Mouse (Mus musculus) stomach, embryonic 14.5 days (tissue): ENCODE measurements around the gene Nemf. TPM values are rescaled to one million over a fixed set of nuclear protein-coding genes. Genes with fewer than 3 reads are reported as not detected.

ENCODE experiments used
- ATAC-seq: fragments of 200-750 bp; cut with Nextera tagmentation; 2 replicates; pipeline ENCODE4 v1.8.0; 2017; ENCODE audit warnings: low read depth, moderate TSS enrichment; ENCODE audit not compliant: insufficient number of reproducible peaks, insufficient read depth, low FRiP score
- H3K27ac ChIP-seq: fragments of 300-500 bp; sonication (generic); 2 replicates; pipeline ENCODE4 v1.5.1; 2014; ENCODE audit warnings: mild to moderate bottlenecking, low read length, moderate library complexity, mixed read lengths
- H3K27me3 ChIP-seq: fragments of 300-500 bp; sonication (generic); 2 replicates; pipeline ENCODE4 v1.6.1; 2014; ENCODE audit warnings: low read length, control low read depth, mixed read lengths; ENCODE audit not compliant: control insufficient read depth, insufficient read depth
- H3K36me3 ChIP-seq: fragments of 300-500 bp; sonication (generic); 2 replicates; pipeline ENCODE4 v1.6.1; 2014; ENCODE audit warnings: mild to moderate bottlenecking, control low read depth, low read length, moderate library complexity, mixed read lengths; ENCODE audit not compliant: control insufficient read depth, insufficient read depth
- H3K4me1 ChIP-seq: fragments of 300-500 bp; sonication (generic); 2 replicates; pipeline ENCODE4 v1.6.1; 2014; ENCODE audit warnings: low read length, control low read depth, mixed read lengths; ENCODE audit not compliant: control insufficient read depth, insufficient read depth
- H3K4me2 ChIP-seq: fragments of 300-500 bp; sonication (generic); replicated peaks from 2 replicates; pipeline ENCODE4 v1.6.1; 2014; ENCODE audit warnings: low read depth, low read length, control low read depth
- H3K4me3 ChIP-seq: fragments of 300-500 bp; sonication (generic); 2 replicates; pipeline ENCODE4 v1.5.1; 2014; ENCODE audit warnings: low read depth, low read length, control low read depth
- H3K9ac ChIP-seq: fragments of 300-500 bp; sonication (generic); replicated peaks from 2 replicates; pipeline ENCODE4 v1.6.1; 2014; ENCODE audit warnings: low read depth, mild to moderate bottlenecking, control low read depth, low read length, moderate library complexity, mixed read lengths
- H3K9me3 ChIP-seq: fragments of 300-500 bp; sonication (generic); 2 replicates; pipeline ENCODE4 v1.6.1; 2016; ENCODE audit warnings: low read depth, low read length, control low read depth; ENCODE audit not compliant: control insufficient read depth
- WGBS: fragments of 180-500 bp; shearing (Covaris S2); extraction: QIAGEN DNeasy Blood & Tissue Kit; methylation state at CpG from one replicate; pipeline ENCODE4 v1.1.7; 2014; 5-methylcytosine and 5-hydroxymethylcytosine counted together
- microRNA-seq: library from miRNA; unstranded; fragments of <30 nt; microRNA quantifications from one replicate; pipeline ENCODE4, GENCODE M21; 2016
- polyA plus RNA-seq: library from polyadenylated mRNA; unstranded; fragments of >200 nt; fragmentation: Nextera tagmentation; extraction: Ambion mirVana; gene quantifications from 2 replicates; pipeline ENCODE4 v1.2.1, GENCODE M21; 2014

The Nemf gene
- polyA plus RNA-seq, 1 experiment from 2014 or later, result 114 TPM

GRCm38 (mm10) chr12:69280915-69281314, 76.0 kb downstream of the Nemf start:
- Histone ChIP-seq H3K36me3 (no peaks in the 10 kb centered on the region), H3K4me1 (no peaks in the 10 kb centered on the region), H3K4me3 (no peak overlapping the region), H3K9ac (no peak overlapping the region), H3K4me2 (no peak overlapping the region), H3K9me3 (no peaks in the 10 kb centered on the region), H3K27ac (no peak overlapping the region), H3K27me3 (no peaks in the 10 kb centered on the region)
- WGBS, result 90% methylated on average over 3 of the region's 3 CpGs
- no peak for ATAC-seq

GRCm38 (mm10) chr12:69279931-69280469, 77.0 kb downstream of the Nemf start:
- H3K36me3 ChIP-seq, result no peaks in the 10 kb centered on the region
- H3K4me1 ChIP-seq, result no peaks in the 10 kb centered on the region
- no peaks in the 10 kb centered on the region for H3K9me3 ChIP-seq
- no peak overlapping the region for H3K4me2 ChIP-seq
- ATAC-seq, result no peak
- no peak overlapping the region for H3K4me3 ChIP-seq
- no peaks in the 10 kb centered on the region for H3K27me3 ChIP-seq
- WGBS, result 32% methylated on average over 1 of the region's 1 CpGs
- H3K27ac ChIP-seq, result no peak overlapping the region
- no peak overlapping the region for H3K9ac ChIP-seq

GRCm38 (mm10) chr12:69268956-69269355, 88.0 kb downstream of the Nemf start:
- no peaks in the 10 kb centered on the region for H3K27me3 ChIP-seq
- no peak overlapping the region for H3K9ac ChIP-seq
- H3K4me2 ChIP-seq, result no peak overlapping the region
- H3K4me1 ChIP-seq, result no peaks in the 10 kb centered on the region
- no peak for ATAC-seq
- H3K27ac ChIP-seq, result no peak overlapping the region
- no peaks in the 10 kb centered on the region for H3K9me3 ChIP-seq
- no peak overlapping the region for H3K4me3 ChIP-seq
- WGBS, result 82% methylated on average over 2 of the region's 2 CpGs
- no peaks in the 10 kb centered on the region for H3K36me3 ChIP-seq

GRCm38 (mm10) chr12:69267956-69268632, 88.9 kb downstream of the Nemf start:
- WGBS, result 73% methylated on average over 11 of the region's 11 CpGs
- H3K4me3 ChIP-seq, result no peak overlapping the region
- H3K4me1 ChIP-seq, result no peaks in the 10 kb centered on the region
- no peaks in the 10 kb centered on the region for H3K36me3 ChIP-seq
- no peak overlapping the region for H3K27ac ChIP-seq
- no peak overlapping the region for H3K4me2 ChIP-seq
- H3K9me3 ChIP-seq, result no peaks in the 10 kb centered on the region
- no peaks in the 10 kb centered on the region for H3K27me3 ChIP-seq
- H3K9ac ChIP-seq, result no peak overlapping the region
- ATAC-seq, result no peak

GRCm38 (mm10) chr12:69265031-69265430, 91.9 kb downstream of the Nemf start:
- no peaks in the 10 kb centered on the region for H3K4me1 ChIP-seq
- no peak overlapping the region for H3K4me2 ChIP-seq
- no peak for ATAC-seq
- H3K27me3 ChIP-seq, result no peaks in the 10 kb centered on the region
- no peaks in the 10 kb centered on the region for H3K36me3 ChIP-seq
- no peak overlapping the region for H3K9ac ChIP-seq
- 92% methylated on average over 3 of the region's 3 CpGs for WGBS
- H3K9me3 ChIP-seq, result no peaks in the 10 kb centered on the region
- H3K4me3 ChIP-seq, result no peak overlapping the region
- H3K27ac ChIP-seq, result no peak overlapping the region

GRCm38 (mm10) chr12:69262251-69262650, 94.7 kb downstream of the Nemf start:
- Histone ChIP-seq H3K4me1 (no peaks in the 10 kb centered on the region), H3K27me3 (no peaks in the 10 kb centered on the region), H3K9me3 (no peaks in the 10 kb centered on the region), H3K27ac (no peak overlapping the region), H3K36me3 (no peaks in the 10 kb centered on the region), H3K9ac (no peak overlapping the region), H3K4me2 (no peak overlapping the region), H3K4me3 (no peak overlapping the region)
- WGBS, result 95% methylated on average over 5 of the region's 5 CpGs
- ATAC-seq, result no peak

Small RNA genes within 50 kb of the gene (microRNA-seq; reads per million reads assigned to microRNA genes)
- gene Gm47299 (not detected), gene Gm47305 (not detected)

Other genes starting within 250 kb of the Nemf start
- gene Rps29, start 198.0 kb downstream of the Nemf start, polyA plus RNA-seq, result 2,045 and 2,274 TPM in 2 replicates
- 21.7 and 23.1 TPM in 2 replicates for gene Lrr1, start 188.4 kb downstream of the Nemf start, polyA plus RNA-seq
- gene Rpl36al, start 173.1 kb downstream of the Nemf start, polyA plus RNA-seq, result 629 and 653 TPM in 2 replicates
- gene Mgat2, start 173.0 kb downstream of the Nemf start, polyA plus RNA-seq, result 42.6 and 47.0 TPM in 2 replicates
- gene Gm49383, start 160.1 kb downstream of the Nemf start, polyA plus RNA-seq, result 24.3 and 29.6 TPM in 2 replicates
- gene Dnaaf2, start 158.7 kb downstream of the Nemf start, polyA plus RNA-seq, result 9.2 and 9.4 TPM in 2 replicates
- gene Gm49384, start 152.9 kb downstream of the Nemf start, polyA plus RNA-seq, result 24.5 and 27.1 TPM in 2 replicates
- gene Pole2, start 129.0 kb downstream of the Nemf start, polyA plus RNA-seq, result 33.0 and 35.0 TPM in 2 replicates
- gene Klhdc1, start 116.0 kb downstream of the Nemf start, polyA plus RNA-seq, result 7.8 and 8.2 TPM in 2 replicates
- gene Klhdc2, start 60.5 kb downstream of the Nemf start, polyA plus RNA-seq, result 122 and 124 TPM in 2 replicates
- gene Arf6, start 15.0 kb upstream of the Nemf start, polyA plus RNA-seq, result 57.1 and 63.8 TPM in 2 replicates
- gene Gm9887, start 15.3 kb upstream of the Nemf start, polyA plus RNA-seq, result 0.74 and 2.2 TPM in 2 replicates
- gene Vcpkmt, start 225.9 kb upstream of the Nemf start, polyA plus RNA-seq, result 20.7 and 22.6 TPM in 2 replicates